Mouse (Mus musculus): Measurements from ENCODE around the gene Rnf7. TPM values are rescaled to one million over a fixed set of nuclear protein-coding genes. Genes with fewer than 3 reads are reported as not detected.

Gene Rnf7
- 44.0 TPM for total RNA-seq (2023)

GRCm38 (mm10) chr9:96478071-96478888 lies at the start of gene Rnf7:
TSS of gene Rnf7 (minus strand) at chr9:96478675.

GRCm38 (mm10) chr9:96524972-96525506 lies 46.6 kb upstream of the Rnf7 start, which contains the start of gene Gm28729:
TSS of gene Gm28729 (minus strand) at chr9:96525264.

Other genes with a start within 250 kb of the Rnf7 start
- 719 TPM for gene Atp1b3, start 114.2 kb downstream of the Rnf7 start, total RNA-seq (2023)
- not detected for gene Gm28729, start 46.6 kb upstream of the Rnf7 start, total RNA-seq (2023)
- gene Rasa2, start 152.9 kb upstream of the Rnf7 start, total RNA-seq (2023) = 56.7 TPM